Comparison of ENCODE assay signal across 8 mouse cellular contexts in genomic region chr3:88502641-88503504, GRCm38 (mm10). TPM values are rescaled to one million over a fixed set of nuclear protein-coding genes. Genes with fewer than 3 reads are reported as not detected.
A peak's percentile ranks its signal among the peaks of the same experiment; 100 is the strongest.
DNase-seq lines count a peak whose midpoint lies in the region; ATAC-seq and TF ChIP-seq lines count a peak whose summit lies in the region.

No protein-coding gene starts in this region.

- H3K4me2 ChIP-seq in embryonic facial prominence, embryonic 13.5 days: peak overlapping the region; percentile 91
- H3K4me2 ChIP-seq in midbrain, embryonic 11.5 days: peak overlapping the region; percentile 97

- peak; percentile 84 for ATAC-seq in embryonic facial prominence, embryonic 13.5 days (ENCODE audit: insufficient number of reproducible peaks, insufficient read depth, low FRiP score, low TSS enrichment, low read depth)
- peak; percentile 83 for ATAC-seq in midbrain, embryonic 11.5 days (ENCODE audit: low FRiP score)

- TF ChIP-seq CTCF in spleen, adult 2 months (IDR thresholded peaks at IDR 0.05; ENCODE audit: extremely low read depth, insufficient read depth, insufficient read length, insufficient replicate concordance): no peak

- no peaks in the 10 kb centered on the region for H3K9me3 ChIP-seq in embryonic facial prominence, embryonic 13.5 days
- no peaks in the 10 kb centered on the region for H3K9me3 ChIP-seq in limb, embryonic 10.5 days (replicated peaks)
- no peaks in the 10 kb centered on the region for H3K9me3 ChIP-seq in midbrain, embryonic 11.5 days (ENCODE audit: control insufficient read depth, low read length)

- peak overlapping the region; percentile 99 for H3K27ac ChIP-seq in embryonic facial prominence, embryonic 13.5 days
- peak overlapping the region; percentile 73 for H3K27ac ChIP-seq in limb, embryonic 10.5 days
- no peak overlapping the region for H3K27ac ChIP-seq in midbrain, embryonic 11.5 days (ENCODE audit: low read depth, low read length)
- peak overlapping the region; percentile 21; the same call in 1 of the 2 replicates for H3K27ac ChIP-seq in spleen, adult 2 months (ENCODE audit: insufficient read depth, low read length)

- peak overlapping the region; percentile 96 for H3K4me3 ChIP-seq in embryonic facial prominence, embryonic 13.5 days
- H3K4me3 ChIP-seq in limb, embryonic 10.5 days: peak overlapping the region; percentile 64
- H3K4me3 ChIP-seq in midbrain, embryonic 11.5 days (ENCODE audit: low read depth, low read length): peak overlapping the region; percentile 47
- H3K4me3 ChIP-seq in spleen, adult 2 months (ENCODE audit: extremely low read depth, insufficient read depth, insufficient read length): peak overlapping the region; percentile 57

- peaks cover 20% of the 10 kb centered on the region for H3K36me3 ChIP-seq in embryonic facial prominence, embryonic 13.5 days
- 0 out of 2 replicates have a peak, but pooled peaks cover 2% of the 10 kb centered on the region for H3K36me3 ChIP-seq in limb, embryonic 10.5 days
- H3K36me3 ChIP-seq in midbrain, embryonic 11.5 days (ENCODE audit: control insufficient read depth, insufficient read depth, low read length): no peaks in the 10 kb centered on the region
- H3K36me3 ChIP-seq in spleen, adult 2 months (ENCODE audit: control insufficient read depth, insufficient read depth, low read length): no peaks in the 10 kb centered on the region

- WGBS in embryonic facial prominence, embryonic 13.5 days: under 1% methylated on average over 55 of the region's 55 CpGs
- WGBS in limb, embryonic 10.5 days: under 1% methylated on average over 55 of the region's 55 CpGs
- 1% methylated on average over 53 of the region's 55 CpGs for WGBS in midbrain, embryonic 11.5 days
- WGBS in spleen, adult 2 months: 4% methylated on average over 55 of the region's 55 CpGs

- H3K4me1 ChIP-seq in embryonic facial prominence, embryonic 13.5 days: peaks cover 67% of the 10 kb centered on the region
- peaks cover 46% of the 10 kb centered on the region for H3K4me1 ChIP-seq in limb, embryonic 10.5 days
- peaks cover 11% of the 10 kb centered on the region; the same call in 1 of the 2 replicates for H3K4me1 ChIP-seq in midbrain, embryonic 11.5 days (ENCODE audit: control insufficient read depth, insufficient read depth, low read length)
- peaks cover 12% of the 10 kb centered on the region for H3K4me1 ChIP-seq in spleen, adult 2 months (ENCODE audit: control insufficient read depth, insufficient read depth, insufficient read length)

- H3K27me3 ChIP-seq in embryonic facial prominence, embryonic 13.5 days: no peaks in the 10 kb centered on the region
- H3K27me3 ChIP-seq in limb, embryonic 10.5 days (ENCODE audit: low read depth, poor library complexity, severe bottlenecking): peaks cover 48% of the 10 kb centered on the region
- H3K27me3 ChIP-seq in midbrain, embryonic 11.5 days (ENCODE audit: control insufficient read depth, insufficient read depth, low read length): peaks cover 22% of the 10 kb centered on the region
- peaks cover 6% of the 10 kb centered on the region; the same call in 1 of the 2 replicates for H3K27me3 ChIP-seq in spleen, adult 2 months (ENCODE audit: control insufficient read depth, insufficient read depth, low read length)

- peak; percentile 89 for DNase-seq in 416B (ENCODE audit: low read depth)
- peak; percentile 76 to 77 for DNase-seq in adrenal gland, postnatal 4 days (ENCODE audit: low spot score in 2 of 2)
- peak; percentile 95 to 96 for DNase-seq in heart, adult 18-20 months
- DNase-seq in kidney, adult 18-20 months: peak; percentile 94
- peak; percentile 70 for DNase-seq in limb, embryonic 10.5 days (ENCODE audit: low spot score)
- peak; percentile 93 for DNase-seq in midbrain, embryonic 11.5 days (ENCODE audit: low spot score, missing footprints)
- no peak for DNase-seq in spleen, adult 2 months (ENCODE audit: low read depth in 1 of 2, low spot score in 2 of 2)

- H3K9ac ChIP-seq in embryonic facial prominence, embryonic 13.5 days: peak overlapping the region; percentile 97
- H3K9ac ChIP-seq in midbrain, embryonic 11.5 days (ENCODE audit: low read length): peak overlapping the region; percentile 64

- TF ChIP-seq POLR2A in spleen, adult 2 months (IDR thresholded peaks at IDR 0.05; ENCODE audit: low read depth, low read length): peak; percentile 43

RNA-seq across cellular contexts. Expression of gene Lmna, which starts 6.9 kb away (rescaled TPM):
- 100 to 1,000 TPM; 109 to 113 TPM for total RNA-seq in adrenal gland, postnatal 4 days (2021)
- 311 and 321 TPM in 2 replicates for polyA plus RNA-seq in embryonic facial prominence, embryonic 13.5 days (2015; fragmentation: Nextera tagmentation; extraction: Ambion mirVana)
- total RNA-seq in heart, adult 18-20 months (2021): 100 to 1,000 TPM; 113 to 129 TPM
- polyA plus RNA-seq in limb, embryonic 10.5 days (2016; fragmentation: Nextera tagmentation; extraction: Ambion mirVana): 9.2 and 14.5 TPM in 2 replicates
- polyA plus RNA-seq in midbrain, embryonic 11.5 days (2014; fragmentation: Nextera tagmentation; extraction: Ambion mirVana): 17.9 and 21.2 TPM in 2 replicates
- polyA plus RNA-seq in spleen, adult 2 months (2012; rRNA removed): 51.3 and 72.3 TPM in 2 replicates

RNA-seq across cellular contexts. Expression of gene Mex3a, which starts 29.3 kb away (rescaled TPM):
- total RNA-seq in adrenal gland, postnatal 4 days (2021): 10 to 100 TPM; 11.2 to 16.1 TPM
- polyA plus RNA-seq in embryonic facial prominence, embryonic 13.5 days (2015; fragmentation: Nextera tagmentation; extraction: Ambion mirVana): 32.2 and 33.4 TPM in 2 replicates
- total RNA-seq in heart, adult 18-20 months (2021): under 1 TPM; 0.26 to 0.35 TPM
- 28.9 and 34.8 TPM in 2 replicates for polyA plus RNA-seq in limb, embryonic 10.5 days (2016; fragmentation: Nextera tagmentation; extraction: Ambion mirVana)
- 44.5 and 45.1 TPM in 2 replicates for polyA plus RNA-seq in midbrain, embryonic 11.5 days (2014; fragmentation: Nextera tagmentation; extraction: Ambion mirVana)
- polyA plus RNA-seq in spleen, adult 2 months (2012; rRNA removed): 1.00 and 1.0 TPM in 2 replicates

RNA-seq across cellular contexts. Expression of gene Sema4a, which starts 41.9 kb away (rescaled TPM):
- total RNA-seq in adrenal gland, postnatal 4 days (2021): 10 to 100 TPM; 11.5 to 15.5 TPM
- 10.3 and 13.3 TPM in 2 replicates for polyA plus RNA-seq in embryonic facial prominence, embryonic 13.5 days (2015; fragmentation: Nextera tagmentation; extraction: Ambion mirVana)
- 1 to 10 TPM; 4.4 to 5.9 TPM for total RNA-seq in heart, adult 18-20 months (2021)
- polyA plus RNA-seq in limb, embryonic 10.5 days (2016; fragmentation: Nextera tagmentation; extraction: Ambion mirVana): 4.7 and 6.7 TPM in 2 replicates
- 6.3 and 6.8 TPM in 2 replicates for polyA plus RNA-seq in midbrain, embryonic 11.5 days (2014; fragmentation: Nextera tagmentation; extraction: Ambion mirVana)
- polyA plus RNA-seq in spleen, adult 2 months (2012; rRNA removed): 54.3 and 67.0 TPM in 2 replicates

RNA-seq across cellular contexts. Expression of gene Rab25, which starts 45.2 kb away (rescaled TPM):
- total RNA-seq in adrenal gland, postnatal 4 days (2021): 1 to 10 TPM in 1 of 2 experiments, under 1 TPM in 1; 0.54 to 3.9 TPM
- 18.6 and 19.5 TPM in 2 replicates for polyA plus RNA-seq in embryonic facial prominence, embryonic 13.5 days (2015; fragmentation: Nextera tagmentation; extraction: Ambion mirVana)
- total RNA-seq in heart, adult 18-20 months (2021): under 1 TPM in 1 of 2 experiments, not detected in 1; 0.26 TPM
- 1.7 and 3.7 TPM in 2 replicates for polyA plus RNA-seq in limb, embryonic 10.5 days (2016; fragmentation: Nextera tagmentation; extraction: Ambion mirVana)
- polyA plus RNA-seq in midbrain, embryonic 11.5 days (2014; fragmentation: Nextera tagmentation; extraction: Ambion mirVana): 0.25 and 0.86 TPM in 2 replicates
- polyA plus RNA-seq in spleen, adult 2 months (2012; rRNA removed): 1.0 and 1.3 TPM in 2 replicates

RNA-seq across cellular contexts. Expression of gene Lamtor2, which starts 50.0 kb away (rescaled TPM):
- total RNA-seq in adrenal gland, postnatal 4 days (2021): 100 to 1,000 TPM; 108 to 113 TPM
- 164 and 169 TPM in 2 replicates for polyA plus RNA-seq in embryonic facial prominence, embryonic 13.5 days (2015; fragmentation: Nextera tagmentation; extraction: Ambion mirVana)
- 100 to 1,000 TPM; 102 to 104 TPM for total RNA-seq in heart, adult 18-20 months (2021)
- polyA plus RNA-seq in limb, embryonic 10.5 days (2016; fragmentation: Nextera tagmentation; extraction: Ambion mirVana): 151 and 159 TPM in 2 replicates
- 87.2 and 103 TPM in 2 replicates for polyA plus RNA-seq in midbrain, embryonic 11.5 days (2014; fragmentation: Nextera tagmentation; extraction: Ambion mirVana)
- 104 and 141 TPM in 2 replicates for polyA plus RNA-seq in spleen, adult 2 months (2012; rRNA removed)

Comparison
In these comparisons a context has a peak if more than half of its experiments do, and no peak if none do; other contexts are left out.
1. DNase-seq: peak in 416B (single experiment), adrenal gland, postnatal 4 days (2 of 2), heart, adult 18-20 months (2 of 2), kidney, adult 18-20 months (single experiment), limb, embryonic 10.5 days (single experiment) and midbrain, embryonic 11.5 days (single experiment); none in spleen, adult 2 months (0 of 2).
2. RNA of gene Mex3a, which starts 29.3 kb away (polyA plus RNA-seq): 44.5 to 45.1 TPM in midbrain, embryonic 11.5 days, 28.9 to 34.8 TPM in limb, embryonic 10.5 days and 32.2 to 33.4 TPM in embryonic facial prominence, embryonic 13.5 days; 1.00 to 1.0 TPM in spleen, adult 2 months; every median in the first group is over 10 times any median in the second.
3. Peak in every context shown above with its lines, with median percentiles within 50 percentile points of each other: H3K4me3 ChIP-seq.